Mouse (Mus musculus) CH12.LX (cell line): Measurements from ENCODE around the gene Cda. TPM values are rescaled to one million over a fixed set of nuclear protein-coding genes. Genes with fewer than 3 reads are reported as not detected.

Source experiments
- DNase-seq: peaks from one replicate; pipeline ENCODE4 v3.0.0-alpha.2; 2013; ENCODE audit errors: extremely low read depth
- H3K27ac ChIP-seq: 2 replicates; pipeline ENCODE4 v1.5.1; 2012; ENCODE audit warnings: low read depth, mild to moderate bottlenecking, control low read depth, moderate library complexity; ENCODE audit not compliant: insufficient read depth
- H3K27me3 ChIP-seq: replicated peaks from 2 replicates; pipeline ENCODE3; 2012; ENCODE audit warnings: inconsistent platforms
- H3K36me3 ChIP-seq, 2 experiments: replicated peaks in 1 of 2; 2 replicates each; pipeline versions ENCODE3 to v1.6.1; 2012; ENCODE audit warnings: inconsistent platforms in 1 of 2, low read length in 1 of 2, mild to moderate bottlenecking in 1 of 2, mixed read lengths in 1 of 2, moderate library complexity in 1 of 2; ENCODE audit not compliant: control insufficient read depth in 1 of 2, insufficient read depth in 1 of 2
- H3K4me1 ChIP-seq, 2 experiments: 2 replicates each; pipeline ENCODE4 v1.6.1; 2012; ENCODE audit warnings: inconsistent platforms in 1 of 2, moderate library complexity in 1 of 2; ENCODE audit not compliant: insufficient read depth in 2 of 2, control insufficient read depth in 1 of 2
- H3K4me2 ChIP-seq: 2 replicates; pipeline ENCODE4 v1.6.1; 2012; ENCODE audit warnings: low read depth, mild to moderate bottlenecking, control low read depth; ENCODE audit not compliant: poor library complexity, insufficient read depth, severe bottlenecking
- H3K4me3 ChIP-seq, 3 experiments: fragments of 150-350 bp in 1 of 3; sonication (generic) in 1 of 3; replicated peaks in 1 of 3; 2 replicates each; pipeline versions ENCODE3 to v1.5.1; 2011 to 2012; ENCODE audit warnings: low read depth in 2 of 3, low read length in 2 of 3, mild to moderate bottlenecking in 2 of 3, moderate library complexity in 2 of 3, control low read depth in 1 of 3, improper control_type of control experiment in 1 of 3, inconsistent platforms in 1 of 3, mixed read lengths in 1 of 3; ENCODE audit not compliant: poor library complexity in 1 of 3
- H3K79me2 ChIP-seq: replicated peaks from 2 replicates; pipeline ENCODE4 v1.6.1; 2012; ENCODE audit warnings: mild to moderate bottlenecking, moderate library complexity; ENCODE audit not compliant: control insufficient read depth, poor library complexity, insufficient read depth, severe bottlenecking; ENCODE audit errors: extremely low read depth
- H3K9ac ChIP-seq: 2 replicates; pipeline ENCODE4 v1.6.1; 2012; ENCODE audit warnings: low read depth, mild to moderate bottlenecking, control low read depth, moderate library complexity; ENCODE audit not compliant: insufficient read depth
- H3K9me3 ChIP-seq: replicated peaks from 2 replicates; pipeline ENCODE3; 2012; ENCODE audit warnings: low read length, inconsistent platforms, mixed read lengths
- CHD2 ChIP-seq: IDR thresholded peaks from 2 replicates; pipeline ENCODE4 v1.6.1; 2011; ENCODE audit warnings: low read length, improper control_type of control experiment
- CTCF ChIP-seq, 2 experiments: IDR thresholded peaks in 1 of 2; conservative IDR thresholded peaks in 1 of 2; 2 replicates each; pipeline ENCODE4 v1.5.1; 2011 to 2012; ENCODE audit warnings: low read depth in 2 of 2, low read length in 2 of 2, improper control_type of control experiment in 1 of 2, inconsistent platforms in 1 of 2, mild to moderate bottlenecking in 1 of 2, moderate library complexity in 1 of 2
- E2F4 ChIP-seq: IDR thresholded peaks from 2 replicates; pipeline ENCODE4 v1.6.1; 2011; ENCODE audit warnings: low read depth, low read length, improper control_type of control experiment; ENCODE audit not compliant: insufficient replicate concordance
- EP300 ChIP-seq: IDR thresholded peaks from 2 replicates; pipeline ENCODE4 v1.6.1; 2011; ENCODE audit warnings: low read length, improper control_type of control experiment
- HCFC1 ChIP-seq: IDR thresholded peaks from 2 replicates; pipeline ENCODE4 v1.6.1; 2012; ENCODE audit warnings: low read depth, mild to moderate bottlenecking, inconsistent platforms, low read length, improper control_type of control experiment
- JUND ChIP-seq: conservative IDR thresholded peaks from 2 replicates; pipeline ENCODE4 v1.6.1; 2011; ENCODE audit warnings: low read depth, low read length, improper control_type of control experiment
- KAT2A ChIP-seq: IDR thresholded peaks from 2 replicates; pipeline ENCODE4 v1.6.1; 2012; ENCODE audit warnings: low read length, improper control_type of control experiment, inconsistent platforms; ENCODE audit not compliant: insufficient replicate concordance
- MAFK ChIP-seq: IDR thresholded peaks from 2 replicates; pipeline ENCODE4 v1.6.1; 2011; ENCODE audit warnings: low read length, improper control_type of control experiment; ENCODE audit not compliant: insufficient replicate concordance
- MAX ChIP-seq: IDR thresholded peaks from 2 replicates; pipeline ENCODE4 v1.6.1; 2011; ENCODE audit warnings: low read length, improper control_type of control experiment
- MAZ ChIP-seq: IDR thresholded peaks from 2 replicates; pipeline ENCODE4 v1.6.1; 2012; ENCODE audit warnings: low read depth, mild to moderate bottlenecking, inconsistent platforms, low read length, improper control_type of control experiment, moderate library complexity
- MXI1 ChIP-seq: IDR thresholded peaks from 2 replicates; pipeline ENCODE4 v1.6.1; 2011; ENCODE audit warnings: mild to moderate bottlenecking, low read depth, low read length, improper control_type of control experiment
- NELFE ChIP-seq: IDR thresholded peaks from 2 replicates; pipeline ENCODE4 v1.6.1; 2011; ENCODE audit warnings: low read depth, low read length, improper control_type of control experiment
- NRF1 ChIP-seq: IDR thresholded peaks from 2 replicates; pipeline ENCODE4 v1.6.1; 2014; ENCODE audit warnings: low read depth, mild to moderate bottlenecking, inconsistent platforms, low read length, improper control_type of control experiment, moderate library complexity
- POLR2A ChIP-seq: IDR thresholded peaks from 2 replicates; pipeline ENCODE4 v1.6.1; 2011; ENCODE audit warnings: low read depth, mild to moderate bottlenecking, improper control_type of control experiment, low read length
- POLR2AphosphoS2 ChIP-seq: IDR thresholded peaks from 2 replicates; pipeline ENCODE4 v1.6.1; 2011; ENCODE audit warnings: low read depth, low read length, improper control_type of control experiment
- RAD21 ChIP-seq: IDR thresholded peaks from 2 replicates; pipeline ENCODE4 v1.6.1; 2011; ENCODE audit warnings: low read depth, mild to moderate bottlenecking, low read length, improper control_type of control experiment, moderate library complexity
- RCOR1 ChIP-seq: conservative IDR thresholded peaks from 2 replicates; pipeline ENCODE4 v1.6.1; 2012; ENCODE audit warnings: low read depth, mild to moderate bottlenecking, inconsistent platforms, low read length, improper control_type of control experiment
- SIN3A ChIP-seq: IDR thresholded peaks from 2 replicates; pipeline ENCODE4 v1.6.1; 2012; ENCODE audit warnings: low read length, improper control_type of control experiment, inconsistent platforms
- TCF12 ChIP-seq: IDR thresholded peaks from 2 replicates; pipeline ENCODE4 v1.6.1; 2014; ENCODE audit warnings: low read depth, mild to moderate bottlenecking, inconsistent platforms, low read length, improper control_type of control experiment
- UBTF ChIP-seq: IDR thresholded peaks from 2 replicates; pipeline ENCODE4 v1.6.1; 2012; ENCODE audit warnings: low read depth, mild to moderate bottlenecking, inconsistent platforms, low read length, improper control_type of control experiment, moderate library complexity
- USF1 ChIP-seq: IDR thresholded peaks from 2 replicates; pipeline ENCODE4 v1.6.1; 2014; ENCODE audit warnings: low read depth, mild to moderate bottlenecking, inconsistent platforms, low read length, improper control_type of control experiment
- ZC3H11A ChIP-seq: IDR thresholded peaks from 2 replicates; pipeline ENCODE4 v1.6.1; 2012; ENCODE audit warnings: low read depth, mild to moderate bottlenecking, inconsistent platforms, low read length, improper control_type of control experiment
- ZKSCAN1 ChIP-seq: IDR thresholded peaks from 2 replicates; pipeline ENCODE4 v1.6.1; 2012; ENCODE audit warnings: low read depth, inconsistent platforms, low read length, improper control_type of control experiment, borderline replicate concordance
- ZMIZ1 ChIP-seq: IDR thresholded peaks from 2 replicates; pipeline ENCODE4 v1.6.1; 2012; ENCODE audit warnings: low read depth, mild to moderate bottlenecking, inconsistent platforms, low read length, improper control_type of control experiment
- ZNF384 ChIP-seq: IDR thresholded peaks from 2 replicates; pipeline ENCODE4 v1.6.1; 2012; ENCODE audit warnings: low read depth, low read length, improper control_type of control experiment, inconsistent platforms
- dilution Hi-C: fragments of 300-500 bp; cut with MboI; formaldehyde crosslinking; loops from 2 replicates; pipeline ENCODE4 v1.14.3; 2020; ENCODE audit warnings: low sequenced_read_pairs; ENCODE audit not compliant: extremely low pct_unique_long_range_greater_than_20kb, extremely low pct_ligation_motif_present
- in situ Hi-C: fragments of 300-500 bp; cut with MboI; formaldehyde crosslinking; loops from 3 replicates; pipeline ENCODE4 v1.14.3; 2019; ENCODE audit warnings: low sequenced_read_pairs, low pct_ligation_motif_present, low pct_unique_long_range_greater_than_20kb, mixed read lengths
- polyA plus RNA-seq: library from polyadenylated mRNA; unstranded; fragments of >175 nt; gene quantifications from 2 replicates; pipeline ENCODE4 v1.2.1, GENCODE M21; 2012; ENCODE audit warnings: low read depth; ENCODE audit not compliant: insufficient read length
- total RNA-seq, 2 experiments: library from RNA; depleted of rRNA; stranded (reverse); fragments of 300-350 nt in 1 of 2; fragments of >200 nt in 1 of 2; gene quantifications; 2 replicates each; pipeline ENCODE4 v1.2.3; 2012 to 2014

Cda gene
- total and polyA plus RNA-seq, 3 experiments: not detected

DNA sequence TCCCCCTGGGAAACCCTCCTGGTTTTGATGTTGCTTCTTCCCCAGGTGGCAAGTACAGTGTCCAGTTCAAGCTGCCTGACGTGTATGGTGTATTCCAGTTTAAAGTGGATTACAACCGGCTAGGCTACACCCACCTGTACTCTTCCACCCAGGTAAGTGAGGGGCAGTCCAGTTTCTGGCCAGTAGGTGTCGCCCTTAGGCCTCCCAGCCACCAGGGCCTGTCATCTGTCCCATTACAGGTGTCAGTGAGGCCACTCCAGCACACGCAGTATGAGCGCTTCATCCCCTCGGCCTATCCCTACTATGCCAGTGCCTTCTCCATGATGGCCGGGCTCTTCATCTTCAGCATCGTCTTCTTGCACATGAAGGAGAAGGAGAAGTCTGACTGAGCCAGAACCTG is 56.2 kb downstream of the Cda start:
- TF ChIP-seq RAD21: peak; percentile 22
- no peak for TF ChIP-seq USF1
- TF ChIP-seq ZC3H11A: no peak
- TF ChIP-seq CTCF (conservative IDR thresholded peaks at IDR 0.05 in 1 of 2, IDR thresholded peaks at IDR 0.05 in 1 of 2; ENCODE audit: low read depth in 2 of 2, low read length in 2 of 2): peak; percentile 75 to 91
- in situ Hi-C loops: loop anchor here (25.0 kb wide), 1 partner anchor 349 kb away; no protein-coding TSS in a partner anchor
- peaks cover 2% of the 10 kb centered on the region for H3K9me3 ChIP-seq
- H3K27me3 ChIP-seq: no peaks in the 10 kb centered on the region
- H3K79me2 ChIP-seq: peaks cover 6% of the 10 kb centered on the region
- DNase-seq: no peak
- peaks cover 63 to 94% of the 10 kb centered on the region in 2 experiments for H3K36me3 ChIP-seq
- no peak overlapping the region for H3K4me2 ChIP-seq
- dilution Hi-C loops: no loop called here
- H3K4me3 ChIP-seq: no peak overlapping the region
- H3K9ac ChIP-seq: no peak overlapping the region
- H3K4me1 ChIP-seq: peaks cover 0 to 10% of the 10 kb centered on the region in 2 experiments; a peak in 1 of 4 replicates
- no peak overlapping the region for H3K27ac ChIP-seq

DNA sequence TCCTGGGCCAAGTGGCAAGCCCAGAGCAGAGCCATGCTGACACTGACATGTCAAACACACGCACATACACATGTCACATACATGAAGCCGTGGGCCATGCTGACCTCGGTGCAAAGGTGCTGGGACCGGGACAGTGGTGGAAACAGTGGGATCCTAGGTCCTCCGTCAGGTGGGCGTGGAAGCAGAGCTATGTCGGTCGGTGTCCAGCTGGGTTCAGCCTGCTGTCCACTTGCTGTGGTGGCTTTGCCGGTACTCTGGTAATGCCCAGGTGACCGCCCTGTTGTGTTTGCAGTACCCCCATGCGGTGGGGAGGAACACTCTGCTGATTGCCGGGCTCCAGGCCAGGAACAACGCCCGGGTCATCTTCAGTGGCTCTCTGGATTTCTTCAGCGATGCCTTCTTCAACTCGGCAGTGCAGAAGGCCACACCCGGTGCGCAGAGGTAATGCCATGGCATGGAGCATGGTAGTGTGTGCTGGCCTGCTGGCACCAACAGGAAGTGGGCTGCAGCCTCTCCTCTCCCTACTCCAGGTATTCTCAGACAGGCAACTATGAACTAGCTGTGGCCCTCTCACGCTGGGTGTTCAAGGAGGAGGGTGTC is 57.4 kb downstream of the Cda start:
- H3K4me1 ChIP-seq: peaks cover 4 to 20% of the 10 kb centered on the region in 2 experiments
- no peaks in the 10 kb centered on the region for H3K27me3 ChIP-seq
- peaks cover 16% of the 10 kb centered on the region for H3K79me2 ChIP-seq
- TF ChIP-seq SIN3A (no peak), MAX (no peak), MXI1 (no peak), USF1 (no peak), RCOR1 (no peak), EP300 (no peak), UBTF (no peak), MAFK (no peak), MAZ (no peak)
- H3K27ac ChIP-seq: no peak overlapping the region
- no peaks in the 10 kb centered on the region for H3K9me3 ChIP-seq
- no peak for DNase-seq
- H3K4me2 ChIP-seq: no peak overlapping the region
- H3K36me3 ChIP-seq: peaks cover 63 to 88% of the 10 kb centered on the region in 2 experiments
- dilution Hi-C loops (no loop called here), in situ Hi-C loops (loop anchor here (25.0 kb wide), 1 partner anchor 348 kb away; no protein-coding TSS in a partner anchor)
- H3K4me3 ChIP-seq: no peak overlapping the region
- H3K9ac ChIP-seq: no peak overlapping the region

DNA sequence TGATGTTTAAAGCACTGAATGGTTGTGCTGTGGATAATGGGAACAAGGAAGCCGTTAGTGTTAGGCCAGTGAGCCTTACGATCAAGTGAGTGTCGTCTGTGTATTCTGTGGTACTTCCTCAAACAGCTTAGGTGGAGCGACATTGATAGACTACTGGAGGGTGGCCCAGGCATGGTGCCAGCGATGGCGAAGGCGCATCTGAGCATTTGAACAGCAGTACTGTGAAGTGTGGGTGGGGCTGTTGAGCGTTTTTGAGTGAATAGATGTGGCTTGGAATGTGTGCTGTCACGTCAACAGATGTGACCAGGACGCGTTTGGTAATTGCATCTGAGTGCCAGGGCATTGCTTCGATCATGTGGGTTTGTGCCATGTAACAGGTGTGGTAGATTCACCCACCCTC is 60.1 kb downstream of the Cda start:
- no peak overlapping the region for H3K9ac ChIP-seq
- H3K27ac ChIP-seq: no peak overlapping the region
- no peaks in the 10 kb centered on the region for H3K9me3 ChIP-seq
- H3K27me3 ChIP-seq: no peaks in the 10 kb centered on the region
- H3K4me3 ChIP-seq: no peak overlapping the region
- H3K4me1 ChIP-seq: peaks cover 4 to 32% of the 10 kb centered on the region in 2 experiments
- no peak for DNase-seq
- TF ChIP-seq HCFC1 (no peak), JUND (no peak), RCOR1 (no peak), NRF1 (no peak), CTCF (conservative IDR thresholded peaks at IDR 0.05 in 1 of 2, IDR thresholded peaks at IDR 0.05 in 1 of 2; ENCODE audit: low read depth in 2 of 2, low read length in 2 of 2) (no peak), ZMIZ1 (no peak), POLR2AphosphoS2 (no peak), EP300 (no peak), CHD2 (no peak), POLR2A (no peak), NELFE (no peak), E2F4 (no peak), MAX (no peak), KAT2A (no peak), ZNF384 (no peak), ZKSCAN1 (no peak), TCF12 (no peak), MXI1 (no peak)
- TF ChIP-seq, all 38 proteins: peak for 0
- Histone ChIP-seq H3K79me2 (peaks cover 21% of the 10 kb centered on the region), H3K36me3 (peaks cover 49 to 63% of the 10 kb centered on the region in 2 experiments), H3K4me2 (no peak overlapping the region)
- dilution Hi-C loops: no loop called here
- in situ Hi-C loops: loop anchor here (25.0 kb wide), 1 partner anchor 345 kb away; no protein-coding TSS in a partner anchor
